Mouse (Mus musculus): ENCODE data around the gene Hip1r.

GRCm38 (mm10) chr5:123998370-123998769 is 24.9 kb downstream of the Hip1r start:
- TF ChIP-seq EP300 (IDR thresholded peaks at IDR 0.05; ENCODE audit: low read depth) (0 out of 2 replicates have a peak, but pooled peaks have one; percentile 40), CTCF (IDR thresholded peaks at IDR 0.05; ENCODE audit: low read depth) (no peak)
